Mouse (Mus musculus): ENCODE results near the gene Polr3h. TPM values are rescaled to one million over a fixed set of nuclear protein-coding genes. Genes with fewer than 3 reads are reported as not detected.

The Polr3h gene
- polyA plus RNA-seq, 1 experiment from 2014 or later = 86.3 TPM

- no peak for DNase-seq (ENCODE audit: low spot score)
- Histone ChIP-seq H3K4me3 (no peak overlapping the region), H3K36me3 (peaks cover 26% of the 10 kb centered on the region), H3K9me3 (no peaks in the 10 kb centered on the region), H3K4me1 (replicated peaks) (peaks cover 22% of the 10 kb centered on the region), H3K27ac (no peak overlapping the region), H3K27me3 (ENCODE audit: insufficient read depth, poor library complexity, severe bottlenecking) (no peaks in the 10 kb centered on the region)
- WGBS = 93% methylated on average over 3 of the region's 3 CpGs
These were observed 32.9 kb upstream of the Polr3h start for GRCm38 (mm10) chr15:81958906-81959305.

GRCm38 (mm10) chr15:81957598-81957997, 31.6 kb upstream of the Polr3h start:
- Histone ChIP-seq H3K36me3 (peaks cover 32% of the 10 kb centered on the region), H3K4me1 (replicated peaks) (peaks cover 22% of the 10 kb centered on the region), H3K9me3 (no peaks in the 10 kb centered on the region), H3K27me3 (ENCODE audit: insufficient read depth, poor library complexity, severe bottlenecking) (no peaks in the 10 kb centered on the region), H3K4me3 (no peak overlapping the region), H3K27ac (no peak overlapping the region)
- no peak for DNase-seq (ENCODE audit: low spot score)
- 91% methylated on average over 11 of the region's 11 CpGs for WGBS

GRCm38 (mm10) chr15:81956457-81956856, 30.4 kb upstream of the Polr3h start:
- 53% methylated on average over 8 of the region's 8 CpGs for WGBS
- peak; percentile 53 for DNase-seq (ENCODE audit: low spot score)
- no peaks in the 10 kb centered on the region for H3K9me3 ChIP-seq
- peaks cover 20% of the 10 kb centered on the region for H3K4me1 ChIP-seq (replicated peaks)
- no peaks in the 10 kb centered on the region for H3K27me3 ChIP-seq (ENCODE audit: insufficient read depth, poor library complexity, severe bottlenecking)
- H3K4me3 ChIP-seq = no peak overlapping the region
- no peak overlapping the region for H3K27ac ChIP-seq
- H3K36me3 ChIP-seq = peaks cover 42% of the 10 kb centered on the region

GRCm38 (mm10) chr15:81955414-81955813, 29.4 kb upstream of the Polr3h start:
- Histone ChIP-seq H3K9me3 (no peaks in the 10 kb centered on the region), H3K36me3 (peaks cover 52% of the 10 kb centered on the region), H3K4me3 (no peak overlapping the region), H3K27ac (no peak overlapping the region), H3K27me3 (ENCODE audit: insufficient read depth, poor library complexity, severe bottlenecking) (no peaks in the 10 kb centered on the region), H3K4me1 (replicated peaks) (peaks cover 10% of the 10 kb centered on the region)
- no peak for DNase-seq (ENCODE audit: low spot score)
- 94% methylated on average over 15 of the region's 15 CpGs for WGBS

GRCm38 (mm10) chr15:81954716-81955115, 28.7 kb upstream of the Polr3h start:
- Histone ChIP-seq H3K27ac (no peak overlapping the region), H3K36me3 (peaks cover 54% of the 10 kb centered on the region), H3K9me3 (no peaks in the 10 kb centered on the region), H3K4me3 (no peak overlapping the region), H3K4me1 (replicated peaks) (peaks cover 3% of the 10 kb centered on the region; the same call in 1 of the 2 replicates), H3K27me3 (ENCODE audit: insufficient read depth, poor library complexity, severe bottlenecking) (no peaks in the 10 kb centered on the region)
- WGBS = 95% methylated on average over 6 of the region's 6 CpGs
- DNase-seq (ENCODE audit: low spot score) = no peak

GRCm38 (mm10) chr15:81954151-81954583, 28.1 kb upstream of the Polr3h start:
- Histone ChIP-seq H3K4me1 (replicated peaks) (no peaks in the 10 kb centered on the region; the same call in 1 of the 2 replicates), H3K27ac (no peak overlapping the region), H3K27me3 (ENCODE audit: insufficient read depth, poor library complexity, severe bottlenecking) (no peaks in the 10 kb centered on the region), H3K9me3 (no peaks in the 10 kb centered on the region), H3K4me3 (no peak overlapping the region), H3K36me3 (peaks cover 58% of the 10 kb centered on the region)
- 96% methylated on average over 9 of the region's 9 CpGs for WGBS
- DNase-seq (ENCODE audit: low spot score) = no peak

GRCm38 (mm10) chr15:81952310-81952709, 26.3 kb upstream of the Polr3h start:
- Histone ChIP-seq H3K27me3 (ENCODE audit: insufficient read depth, poor library complexity, severe bottlenecking) (no peaks in the 10 kb centered on the region), H3K27ac (no peak overlapping the region), H3K4me3 (no peak overlapping the region), H3K36me3 (peaks cover 59% of the 10 kb centered on the region), H3K9me3 (no peaks in the 10 kb centered on the region), H3K4me1 (replicated peaks) (peaks cover 12% of the 10 kb centered on the region)
- WGBS = 79% methylated on average over 4 of the region's 4 CpGs
- DNase-seq (ENCODE audit: low spot score) = no peak

- H3K27ac ChIP-seq = no peak overlapping the region
- no peak for DNase-seq (ENCODE audit: low spot score)
- H3K36me3 ChIP-seq = peaks cover 59% of the 10 kb centered on the region
- H3K9me3 ChIP-seq = no peaks in the 10 kb centered on the region
- H3K4me1 ChIP-seq (replicated peaks) = peaks cover 12% of the 10 kb centered on the region
- H3K4me3 ChIP-seq = no peak overlapping the region
- no peaks in the 10 kb centered on the region for H3K27me3 ChIP-seq (ENCODE audit: insufficient read depth, poor library complexity, severe bottlenecking)
- 93% methylated on average over 9 of the region's 9 CpGs for WGBS
These were observed 25.1 kb upstream of the Polr3h start for GRCm38 (mm10) chr15:81951159-81951558.

- Histone ChIP-seq H3K4me3 (no peak overlapping the region), H3K36me3 (peaks cover 57% of the 10 kb centered on the region), H3K27ac (no peak overlapping the region), H3K4me1 (replicated peaks) (peaks cover 12% of the 10 kb centered on the region), H3K9me3 (no peaks in the 10 kb centered on the region), H3K27me3 (ENCODE audit: insufficient read depth, poor library complexity, severe bottlenecking) (no peaks in the 10 kb centered on the region)
- WGBS = 92% methylated on average over 5 of the region's 5 CpGs
- DNase-seq (ENCODE audit: low spot score) = no peak
These were observed 24.7 kb upstream of the Polr3h start for GRCm38 (mm10) chr15:81950716-81951115.

- Histone ChIP-seq H3K4me3 (no peak overlapping the region), H3K9me3 (no peaks in the 10 kb centered on the region), H3K4me1 (replicated peaks) (peaks cover 12% of the 10 kb centered on the region), H3K36me3 (peaks cover 46% of the 10 kb centered on the region), H3K27ac (peak overlapping the region; percentile 62; the same call in 1 of the 2 replicates), H3K27me3 (ENCODE audit: insufficient read depth, poor library complexity, severe bottlenecking) (no peaks in the 10 kb centered on the region)
- WGBS = 71% methylated on average over 11 of the region's 11 CpGs
- DNase-seq (ENCODE audit: low spot score) = no peak
These were observed 23.6 kb upstream of the Polr3h start for GRCm38 (mm10) chr15:81949476-81950131.

- peak overlapping the region; percentile 62 for H3K27ac ChIP-seq
- H3K27me3 ChIP-seq (ENCODE audit: insufficient read depth, poor library complexity, severe bottlenecking) = no peaks in the 10 kb centered on the region
- peaks cover 40% of the 10 kb centered on the region for H3K36me3 ChIP-seq
- no peak for DNase-seq (ENCODE audit: low spot score)
- no peaks in the 10 kb centered on the region for H3K9me3 ChIP-seq
- H3K4me3 ChIP-seq = no peak overlapping the region
- WGBS = 87% methylated on average over 10 of the region's 10 CpGs
- peaks cover 12% of the 10 kb centered on the region for H3K4me1 ChIP-seq (replicated peaks)
These were observed 23.0 kb upstream of the Polr3h start for GRCm38 (mm10) chr15:81949076-81949475.

- Histone ChIP-seq H3K9me3 (no peaks in the 10 kb centered on the region), H3K27me3 (ENCODE audit: insufficient read depth, poor library complexity, severe bottlenecking) (0 out of 2 replicates have a peak, but pooled peaks cover under 1% of the 10 kb centered on the region), H3K4me3 (peak overlapping the region; percentile 20), H3K36me3 (0 out of 2 replicates have a peak, but pooled peaks cover 5% of the 10 kb centered on the region), H3K27ac (peak overlapping the region; percentile 84), H3K4me1 (replicated peaks) (peaks cover 35% of the 10 kb centered on the region)
- DNase-seq (ENCODE audit: low spot score) = peak; percentile 89
- WGBS = 9% methylated on average over 9 of the region's 9 CpGs
These were observed 17.2 kb upstream of the Polr3h start for GRCm38 (mm10) chr15:81943176-81943749.

GRCm38 (mm10) chr15:81941010-81941409, 15.0 kb upstream of the Polr3h start:
- WGBS = 94% methylated on average over 2 of the region's 2 CpGs
- no peak overlapping the region for H3K4me3 ChIP-seq
- no peaks in the 10 kb centered on the region for H3K9me3 ChIP-seq
- peaks cover 12% of the 10 kb centered on the region for H3K27me3 ChIP-seq (ENCODE audit: insufficient read depth, poor library complexity, severe bottlenecking)
- H3K27ac ChIP-seq = no peak overlapping the region
- no peaks in the 10 kb centered on the region for H3K36me3 ChIP-seq
- no peak for DNase-seq (ENCODE audit: low spot score)
- peaks cover 52% of the 10 kb centered on the region for H3K4me1 ChIP-seq (replicated peaks)
